Mouse (Mus musculus) frontal cortex, postnatal 25 days (tissue): ENCODE measurements around the gene Olfr894.
"Not testable (repeated sequence)": the region's sequence is repeated elsewhere in the genome, so short reads cannot be mapped to it uniquely, and the experiment has no call there.

Source experiments
- DNase-seq, 2 experiments: peaks; one replicate each; pipeline ENCODE4 v3.0.0; 2022; ENCODE audit warnings: low spot score in 2 of 2

The Olfr894 gene

GRCm38 (mm10) chr9:38217755-38218154, at the start of gene Olfr894:
Gene Olfr894 (plus strand): TSS chr9:38218055.
- DNase-seq: no peak

GRCm38 (mm10) chr9:38168341-38168740, 49.5 kb upstream of the Olfr894 start:
- DNase-seq: not testable (repeated sequence)

- DNase-seq: no peak
These were observed 37.1 kb upstream of the Olfr894 start, which contains the start of gene Olfr891 for GRCm38 (mm10) chr9:38180721-38181120. Gene Olfr891 (minus strand): TSS chr9:38180821.

- no peak for DNase-seq
These were observed 9.8 kb upstream of the Olfr894 start, which contains the start of gene Olfr893 for GRCm38 (mm10) chr9:38208065-38208464. Gene Olfr893 (plus strand): TSS chr9:38208365.

GRCm38 (mm10) chr9:38252474-38252873, 34.6 kb downstream of the Olfr894 start, which contains the start of gene Olfr143:
Gene Olfr143 (plus strand): TSS chr9:38252774.
- no peak for DNase-seq

GRCm38 (mm10) chr9:38267551-38267950, 49.7 kb downstream of the Olfr894 start, which contains the start of gene Olfr895:
Gene Olfr895 (plus strand): TSS chr9:38267851.
- DNase-seq: no peak
